Mouse (Mus musculus) spleen, adult 2 months (tissue): ENCODE data around the gene Rab3b.

Experiments
- CTCF ChIP-seq: fragments of 200-500 bp; IDR thresholded peaks from 2 replicates; pipeline ENCODE4 v1.5.1; 2011; ENCODE audit warnings: mild to moderate bottlenecking, inconsistent platforms; ENCODE audit not compliant: insufficient read depth, insufficient read length, insufficient replicate concordance; ENCODE audit errors: extremely low read depth
- POLR2A ChIP-seq: fragments of 200-500 bp; IDR thresholded peaks from 2 replicates; pipeline ENCODE4 v1.6.1; 2011; ENCODE audit warnings: low read depth, low read length, inconsistent platforms

GRCm38 (mm10) chr4:108902886-108903285, 24.0 kb downstream of the Rab3b start:
- TF ChIP-seq CTCF = no peak
- no peak for TF ChIP-seq POLR2A
